Mouse (Mus musculus): Measurements from ENCODE around the gene Lima1. TPM values are rescaled to one million over a fixed set of nuclear protein-coding genes. Genes with fewer than 3 reads are reported as not detected.
"Not testable (repeated sequence)": the region's sequence is repeated elsewhere in the genome, so short reads cannot be mapped to it uniquely, and the experiment has no call there.

Lima1 gene
- polyA plus RNA-seq, 1 experiment from 2014 or later, result 38.4 TPM

DNA sequence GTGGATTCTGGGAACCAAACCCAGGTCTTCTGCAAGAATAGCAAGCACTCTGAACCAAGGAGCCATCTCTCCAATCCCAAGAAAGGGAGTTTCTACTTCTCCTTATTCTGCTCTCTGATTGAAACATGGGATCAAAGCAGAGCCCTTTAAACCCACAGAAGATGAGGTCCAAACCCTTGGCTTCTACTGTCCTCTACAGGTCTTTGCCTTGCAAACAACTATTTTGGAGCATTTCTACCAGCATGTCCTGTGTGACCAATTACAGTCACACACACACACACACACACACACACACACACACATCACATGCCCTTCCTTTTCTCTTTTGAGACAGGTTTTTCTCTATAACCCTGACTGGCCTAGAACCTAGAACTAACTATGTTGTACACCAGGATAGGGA, 21.4 kb upstream of the Lima1 start:
- no peaks in the 10 kb centered on the region for H3K27me3 ChIP-seq
- ATAC-seq (replicated peaks), result no peak

DNA sequence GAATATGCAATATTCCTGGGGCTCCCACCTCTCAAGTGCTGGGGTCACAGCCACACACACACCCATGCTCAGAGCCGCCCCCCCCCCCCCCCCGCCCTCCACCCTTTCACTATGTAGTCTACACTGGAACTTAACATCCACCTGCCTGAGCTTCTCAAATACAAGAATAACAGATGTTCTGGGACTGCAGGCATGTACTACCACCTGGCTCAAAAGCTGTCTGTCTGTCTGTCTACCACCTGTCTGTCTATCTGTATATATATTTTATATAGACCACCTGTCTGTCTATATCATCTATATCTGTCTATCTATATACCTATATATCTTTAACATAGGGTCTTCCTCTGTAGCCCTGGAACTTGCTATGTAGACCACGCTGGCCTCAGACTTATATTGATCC, 16.1 kb upstream of the Lima1 start:
- Histone ChIP-seq H3K4me2 (replicated peaks) (no peak overlapping the region), H3K9me3 (no peaks in the 10 kb centered on the region), H3K27me3 (no peaks in the 10 kb centered on the region), H3K27ac (replicated peaks) (no peak overlapping the region), H3K4me1 (peaks cover 5% of the 10 kb centered on the region), H3K36me3 (no peaks in the 10 kb centered on the region), H3K9ac (replicated peaks) (no peak overlapping the region), H3K4me3 (no peak overlapping the region)
- WGBS, result 75% methylated on average over 3 of the region's 3 CpGs
- no peak for ATAC-seq (replicated peaks)

More for the DNA sequence above, 21.4 kb upstream of the Lima1 start:
- Histone ChIP-seq H3K36me3 (no peaks in the 10 kb centered on the region), H3K27ac (replicated peaks) (no peak overlapping the region), H3K4me1 (no peaks in the 10 kb centered on the region), H3K4me3 (no peak overlapping the region), H3K9ac (replicated peaks) (no peak overlapping the region), H3K4me2 (replicated peaks) (no peak overlapping the region), H3K9me3 (no peaks in the 10 kb centered on the region)

DNA sequence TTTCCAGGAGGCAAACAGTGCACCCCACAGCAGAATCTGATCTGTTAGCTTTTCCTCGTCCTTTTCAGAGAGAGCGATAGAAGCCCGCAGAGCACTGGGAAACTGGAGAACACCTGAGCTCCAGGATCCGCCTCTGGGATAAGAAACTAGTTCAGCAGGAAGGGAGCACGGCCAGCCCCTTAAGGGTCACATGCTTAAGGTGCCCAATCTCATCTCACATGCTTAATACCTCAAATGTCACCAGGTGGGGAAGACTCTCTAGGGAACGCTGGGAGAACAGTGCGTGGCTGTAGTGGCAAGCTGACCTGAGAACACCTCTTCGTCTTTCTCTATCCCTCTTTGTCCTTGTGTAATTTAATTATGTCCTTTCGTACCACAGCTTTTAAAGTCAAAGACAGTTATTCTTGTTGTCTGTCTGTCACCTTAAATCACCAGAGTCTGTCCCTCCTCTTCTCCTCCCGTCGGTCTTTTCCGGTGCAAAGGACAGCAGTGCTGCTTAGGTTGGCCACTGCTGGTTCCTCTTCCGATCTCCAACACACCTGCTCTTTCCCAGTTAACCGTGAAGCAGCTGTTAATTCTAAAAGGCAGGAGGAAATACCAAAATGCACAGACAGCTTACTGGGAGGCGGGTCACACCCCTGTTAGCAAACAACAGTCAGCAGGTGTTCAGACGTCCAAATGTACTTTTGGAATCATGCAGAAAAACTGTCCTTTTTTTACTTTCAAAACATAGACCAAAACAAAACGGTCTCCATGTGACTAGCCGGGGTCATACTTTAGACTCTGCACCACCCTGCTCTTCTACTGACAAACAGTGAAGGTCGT, 15.4 kb upstream of the Lima1 start:
- ATAC-seq (replicated peaks), result no peak
- WGBS, result 64% methylated on average over 19 of the region's 19 CpGs
- H3K27ac ChIP-seq (replicated peaks), result no peak overlapping the region
- H3K27me3 ChIP-seq, result no peaks in the 10 kb centered on the region
- peaks cover 5% of the 10 kb centered on the region for H3K4me1 ChIP-seq
- no peaks in the 10 kb centered on the region for H3K9me3 ChIP-seq
- H3K36me3 ChIP-seq, result no peaks in the 10 kb centered on the region
- no peak overlapping the region for H3K9ac ChIP-seq (replicated peaks)
- no peak overlapping the region for H3K4me2 ChIP-seq (replicated peaks)
- no peak overlapping the region for H3K4me3 ChIP-seq

DNA sequence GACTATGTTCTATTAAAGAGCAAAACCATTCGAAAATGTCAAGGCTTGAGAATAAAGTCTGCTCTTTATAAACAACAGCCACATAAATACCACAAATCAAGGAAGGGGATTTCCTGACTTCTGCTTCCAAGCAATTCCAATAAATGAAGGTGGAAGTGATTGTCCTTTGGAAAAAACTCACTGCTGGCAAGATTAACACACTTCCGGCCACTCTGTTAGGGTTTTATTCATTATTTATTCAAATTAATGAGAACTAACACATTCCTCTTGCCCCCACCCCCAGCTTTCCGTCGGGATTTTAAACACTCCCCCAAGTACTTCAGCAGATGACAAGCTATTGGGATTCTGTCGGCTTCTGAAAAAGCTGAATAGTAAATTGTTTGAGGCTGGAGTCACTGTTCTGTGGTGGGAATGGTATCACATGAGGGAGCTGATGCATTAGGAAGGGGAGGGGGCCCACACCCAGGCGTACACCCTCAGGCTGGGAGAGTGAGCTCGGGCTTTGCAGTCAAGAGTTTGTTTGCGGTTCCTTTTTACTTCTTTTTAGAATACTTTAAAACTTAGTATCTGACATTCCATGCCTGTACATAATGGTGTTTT, 14.1 kb upstream of the Lima1 start:
- no peaks in the 10 kb centered on the region for H3K27me3 ChIP-seq
- no peak for ATAC-seq (replicated peaks)
- 21% methylated on average over 8 of the region's 8 CpGs for WGBS
- H3K4me3 ChIP-seq, result no peak overlapping the region
- peaks cover 5% of the 10 kb centered on the region for H3K4me1 ChIP-seq
- H3K9me3 ChIP-seq, result no peaks in the 10 kb centered on the region
- no peak overlapping the region for H3K27ac ChIP-seq (replicated peaks)
- no peak overlapping the region for H3K9ac ChIP-seq (replicated peaks)
- H3K36me3 ChIP-seq, result no peaks in the 10 kb centered on the region
- H3K4me2 ChIP-seq (replicated peaks), result no peak overlapping the region

DNA sequence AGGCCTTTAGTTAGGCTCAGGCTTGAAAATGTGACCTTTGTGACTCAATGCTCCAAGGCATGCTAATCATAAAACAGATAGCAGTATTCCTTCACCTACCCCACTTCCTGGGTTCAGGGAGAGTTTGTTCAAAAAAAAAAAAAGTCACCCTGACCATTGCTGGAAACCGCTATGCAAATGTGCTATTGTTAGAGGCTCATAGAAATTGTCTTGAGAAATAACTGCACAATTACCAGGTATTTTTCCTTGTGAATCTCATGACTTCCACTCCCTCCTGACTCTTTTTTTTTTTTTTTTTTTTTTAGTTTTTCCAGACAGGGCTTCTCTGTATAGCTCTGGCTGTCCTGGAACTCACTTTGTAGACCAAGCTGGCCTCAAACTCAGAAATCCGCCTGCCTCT, 11.9 kb upstream of the Lima1 start:
- ATAC-seq (replicated peaks); H3K27ac ChIP-seq (replicated peaks); H3K9ac ChIP-seq (replicated peaks); H3K36me3 ChIP-seq; H3K4me1 ChIP-seq; H3K4me3 ChIP-seq; H3K27me3 ChIP-seq; H3K4me2 ChIP-seq (replicated peaks); H3K9me3 ChIP-seq: not testable (repeated sequence)
- WGBS, result 97% methylated on average over 2 of the region's 2 CpGs

DNA sequence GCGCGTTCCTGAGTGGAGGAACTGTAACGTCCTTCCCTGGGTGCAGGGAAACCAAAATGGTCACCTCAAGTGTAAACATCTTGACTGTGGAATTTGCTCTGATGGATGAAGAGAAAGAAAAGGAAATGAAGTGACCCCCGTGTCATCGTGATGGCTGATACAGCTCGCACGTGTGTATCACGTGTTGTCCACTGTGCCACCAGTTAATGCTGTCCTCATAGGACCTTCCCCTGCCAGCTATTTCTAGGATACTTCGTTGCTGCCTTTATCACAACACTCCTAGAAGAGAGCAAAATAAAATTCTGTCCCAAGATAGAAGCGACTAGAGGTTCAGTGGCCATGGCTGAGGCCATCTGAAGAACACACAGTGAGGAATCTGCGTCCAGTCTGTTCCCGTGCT, 8.8 kb upstream of the Lima1 start:
- no peak overlapping the region for H3K9ac ChIP-seq (replicated peaks)
- H3K27ac ChIP-seq (replicated peaks), result no peak overlapping the region
- no peak overlapping the region for H3K4me3 ChIP-seq
- no peaks in the 10 kb centered on the region for H3K4me1 ChIP-seq
- no peaks in the 10 kb centered on the region for H3K9me3 ChIP-seq
- no peaks in the 10 kb centered on the region for H3K36me3 ChIP-seq
- ATAC-seq (replicated peaks), result no peak
- WGBS, result 90% methylated on average over 12 of the region's 12 CpGs
- no peaks in the 10 kb centered on the region for H3K27me3 ChIP-seq
- no peak overlapping the region for H3K4me2 ChIP-seq (replicated peaks)

DNA sequence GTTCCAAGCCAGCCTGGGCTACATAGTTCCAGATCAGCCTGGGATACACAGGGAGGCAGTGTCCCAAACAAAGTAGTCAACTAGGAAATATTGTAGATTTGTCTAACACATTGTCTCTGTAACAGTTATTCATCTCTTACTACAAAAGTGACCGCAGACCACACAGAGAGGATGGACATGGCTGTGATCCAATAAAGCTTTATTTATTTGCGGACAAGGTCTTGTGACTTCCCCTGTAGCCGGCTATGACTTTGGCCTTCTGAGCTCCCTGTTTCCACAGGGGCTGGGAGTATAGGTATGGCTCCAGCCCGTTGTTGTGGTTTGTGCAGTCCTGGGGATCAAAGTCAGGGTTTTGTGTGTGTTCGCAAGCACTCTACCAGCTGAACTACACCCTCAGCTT, 3.3 kb upstream of the Lima1 start:
- Histone ChIP-seq H3K27ac (replicated peaks) (no peak overlapping the region), H3K4me3 (no peak overlapping the region), H3K27me3 (no peaks in the 10 kb centered on the region), H3K9ac (replicated peaks) (no peak overlapping the region), H3K4me1 (peaks cover 17% of the 10 kb centered on the region), H3K4me2 (replicated peaks) (no peak overlapping the region), H3K9me3 (no peaks in the 10 kb centered on the region), H3K36me3 (no peaks in the 10 kb centered on the region)
- no peak for ATAC-seq (replicated peaks)
- WGBS, result 87% methylated on average over 5 of the region's 5 CpGs

DNA sequence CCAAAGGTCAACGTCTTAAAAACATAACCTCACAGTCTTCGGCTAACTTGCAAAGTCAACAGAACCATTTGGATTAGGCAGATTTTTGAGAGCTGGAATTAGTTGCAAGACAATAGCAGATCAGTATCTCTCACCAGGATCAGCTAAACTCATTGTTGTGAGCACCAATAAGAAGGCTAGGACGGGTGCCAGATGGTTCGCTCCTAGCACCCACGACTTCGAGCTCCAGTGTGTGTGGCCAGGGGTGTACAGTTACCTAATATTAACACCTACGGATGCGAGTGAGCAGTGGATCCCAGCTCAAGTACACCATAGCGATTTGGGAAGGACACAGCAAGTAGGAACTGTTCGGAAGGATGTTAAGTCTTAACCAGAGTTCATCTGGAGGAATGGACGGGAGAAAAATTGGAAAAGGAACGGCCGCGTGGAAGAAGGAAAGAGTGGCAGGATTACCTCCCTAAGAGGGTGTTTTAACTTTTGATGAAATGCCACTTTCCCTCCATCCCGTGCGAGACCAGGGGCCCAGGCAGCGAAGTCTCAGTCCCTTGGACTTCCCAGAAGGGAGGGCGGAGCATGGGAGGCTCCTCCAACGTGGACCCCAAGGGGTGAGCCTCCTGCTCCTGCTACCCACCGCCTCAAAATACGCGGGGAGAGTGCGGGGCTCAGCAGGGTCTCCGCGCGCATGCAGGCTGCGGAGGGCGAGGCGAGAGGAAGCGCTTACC, 483 bp downstream of the Lima1 start:
- peak; percentile 44 for ATAC-seq (replicated peaks)
- Histone ChIP-seq H3K27me3 (no peaks in the 10 kb centered on the region), H3K4me2 (replicated peaks) (peak overlapping the region; percentile 91), H3K27ac (replicated peaks) (peak overlapping the region; percentile 56; the same call in 1 of the 2 replicates), H3K4me1 (peaks cover 22% of the 10 kb centered on the region), H3K4me3 (peak overlapping the region; percentile 91), H3K9me3 (no peaks in the 10 kb centered on the region), H3K36me3 (no peaks in the 10 kb centered on the region), H3K9ac (replicated peaks) (peak overlapping the region; percentile 75)
- 2% methylated on average over 30 of the region's 30 CpGs for WGBS

DNA sequence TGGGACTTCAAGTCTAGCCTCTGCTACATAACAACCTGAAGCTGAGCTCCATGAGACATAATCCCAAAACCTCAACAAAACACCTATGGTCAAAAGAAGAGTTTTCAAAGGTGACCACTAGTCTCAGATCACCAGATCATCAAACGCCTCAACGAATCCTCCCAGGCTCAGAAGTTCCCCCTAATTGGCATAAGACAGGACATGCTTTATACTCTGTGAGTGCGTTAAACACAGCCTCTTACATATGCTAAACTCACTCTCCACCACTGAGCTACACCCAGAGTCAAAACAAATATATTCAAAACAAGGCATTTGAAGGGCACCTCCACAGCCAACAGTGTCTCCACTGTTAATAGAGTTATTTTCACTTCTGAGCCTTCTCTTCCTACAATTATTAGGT, 2.7 kb downstream of the Lima1 start:
- Histone ChIP-seq H3K27me3 (no peaks in the 10 kb centered on the region), H3K4me3 (no peak overlapping the region), H3K27ac (replicated peaks) (no peak overlapping the region), H3K4me2 (replicated peaks) (no peak overlapping the region), H3K4me1 (peaks cover 22% of the 10 kb centered on the region), H3K36me3 (no peaks in the 10 kb centered on the region), H3K9ac (replicated peaks) (no peak overlapping the region), H3K9me3 (no peaks in the 10 kb centered on the region)
- ATAC-seq (replicated peaks), result no peak
- WGBS, result 52% methylated on average over 3 of the region's 3 CpGs

DNA sequence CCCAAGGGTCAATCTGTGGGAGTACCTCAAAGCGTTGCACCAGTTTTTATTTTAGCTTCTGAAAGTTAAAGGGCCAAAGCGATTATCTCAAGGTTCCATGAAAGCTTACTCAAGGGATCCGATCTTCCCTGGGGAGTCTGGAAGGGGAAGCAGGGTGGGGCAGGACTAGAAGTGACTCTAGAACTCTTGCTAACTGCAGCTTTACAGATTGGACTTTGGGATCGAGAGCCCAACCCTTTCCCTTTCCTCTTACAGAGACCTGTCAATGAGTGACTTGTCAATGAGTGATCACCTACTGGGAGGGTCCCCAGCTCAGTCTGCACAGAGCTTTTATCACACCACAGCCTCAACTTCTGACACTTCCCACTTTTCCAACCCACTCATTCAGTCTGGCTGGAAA, 7.6 kb downstream of the Lima1 start:
- no peaks in the 10 kb centered on the region for H3K27me3 ChIP-seq
- H3K4me3 ChIP-seq, result no peak overlapping the region
- H3K27ac ChIP-seq (replicated peaks), result no peak overlapping the region
- WGBS, result 83% methylated on average over 4 of the region's 4 CpGs
- no peak overlapping the region for H3K4me2 ChIP-seq (replicated peaks)
- ATAC-seq (replicated peaks), result no peak
- H3K4me1 ChIP-seq, result peaks cover 6% of the 10 kb centered on the region; the same call in 1 of the 2 replicates
- H3K36me3 ChIP-seq, result 0 out of 2 replicates have a peak, but pooled peaks cover 3% of the 10 kb centered on the region
- H3K9ac ChIP-seq (replicated peaks), result no peak overlapping the region
- no peaks in the 10 kb centered on the region for H3K9me3 ChIP-seq

DNA sequence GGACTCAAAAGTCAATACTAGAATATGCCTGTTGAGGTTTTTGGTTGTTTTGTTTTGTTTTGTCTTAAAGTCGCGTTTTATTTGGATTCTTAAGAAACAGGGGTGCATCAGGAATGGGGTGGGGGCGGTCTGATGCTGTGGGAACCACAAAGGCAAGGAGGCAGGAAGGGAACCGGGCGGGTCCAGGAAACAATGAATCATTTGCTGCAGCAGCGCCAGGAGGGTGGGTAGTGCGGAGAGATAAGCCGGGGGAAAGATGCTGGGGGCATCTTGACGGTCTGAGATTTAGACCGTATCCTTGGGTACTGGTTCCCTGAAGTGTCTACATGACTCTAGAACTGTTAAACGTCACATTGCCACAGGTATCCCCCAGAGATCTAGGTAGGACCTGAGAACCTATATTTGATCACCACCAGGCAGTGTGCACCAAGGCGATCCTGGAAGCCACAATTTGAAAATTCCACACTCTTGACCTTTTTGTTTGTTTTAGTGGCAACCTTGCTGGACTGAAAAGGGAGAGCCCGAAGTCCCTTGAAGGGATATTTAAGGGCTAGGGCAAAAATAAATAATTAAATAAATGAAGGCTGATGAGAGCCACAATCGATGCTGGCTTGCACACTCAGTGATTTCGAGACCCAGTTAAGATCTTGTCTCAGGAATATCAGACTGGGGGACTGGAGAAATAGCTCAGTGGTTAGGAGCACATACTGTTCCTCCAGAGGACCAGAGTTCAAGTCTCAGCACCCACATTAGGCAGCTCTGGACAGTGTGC, 8.6 kb downstream of the Lima1 start:
- Histone ChIP-seq H3K27ac (replicated peaks) (no peak overlapping the region), H3K4me1 (peaks cover 9% of the 10 kb centered on the region; the same call in 1 of the 2 replicates), H3K9ac (replicated peaks) (no peak overlapping the region), H3K4me2 (replicated peaks) (no peak overlapping the region), H3K9me3 (no peaks in the 10 kb centered on the region), H3K4me3 (no peak overlapping the region), H3K27me3 (no peaks in the 10 kb centered on the region), H3K36me3 (0 out of 2 replicates have a peak, but pooled peaks cover 3% of the 10 kb centered on the region)
- 80% methylated on average over 15 of the region's 15 CpGs for WGBS
- ATAC-seq (replicated peaks), result no peak

DNA sequence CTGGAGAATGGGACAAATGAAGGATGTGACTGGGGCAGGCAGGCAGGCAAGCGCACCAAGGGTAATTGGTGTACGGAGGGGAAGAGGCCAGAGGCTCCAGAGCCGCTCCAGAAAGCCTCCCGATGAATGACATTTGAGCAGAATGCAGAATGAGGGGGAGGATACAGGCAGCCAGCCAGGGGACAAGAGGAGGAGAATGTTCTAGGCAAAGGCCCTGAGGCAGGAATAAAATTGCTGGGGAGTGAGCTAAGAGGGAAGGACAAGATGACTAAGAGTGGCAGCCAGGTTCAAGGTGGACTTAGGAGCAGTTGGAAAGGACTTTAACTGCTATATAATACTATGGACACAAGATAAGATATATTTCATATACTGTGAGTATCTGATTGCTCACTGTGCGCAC, 9.3 kb downstream of the Lima1 start:
- H3K36me3 ChIP-seq, result 0 out of 2 replicates have a peak, but pooled peaks cover 3% of the 10 kb centered on the region
- H3K9ac ChIP-seq (replicated peaks), result no peak overlapping the region
- ATAC-seq (replicated peaks), result no peak
- H3K4me1 ChIP-seq, result peaks cover 9% of the 10 kb centered on the region; the same call in 1 of the 2 replicates
- no peak overlapping the region for H3K4me2 ChIP-seq (replicated peaks)
- no peak overlapping the region for H3K27ac ChIP-seq (replicated peaks)
- no peaks in the 10 kb centered on the region for H3K9me3 ChIP-seq
- no peak overlapping the region for H3K4me3 ChIP-seq
- WGBS, result 38% methylated on average over 5 of the region's 5 CpGs
- no peaks in the 10 kb centered on the region for H3K27me3 ChIP-seq
